Mouse (Mus musculus) hindbrain, embryonic 12.5 days (tissue): Measurements from ENCODE around the gene Adamtsl5. TPM values are rescaled to one million over a fixed set of nuclear protein-coding genes. Genes with fewer than 3 reads are reported as not detected.

ENCODE experiments used
- ATAC-seq: fragments of 200-750 bp; cut with Nextera tagmentation; 2 replicates; pipeline ENCODE4 v1.8.0; 2017; ENCODE audit warnings: moderate TSS enrichment; ENCODE audit not compliant: low FRiP score
- H3K27ac ChIP-seq: fragments of 300-500 bp; sonication (generic); 2 replicates; pipeline ENCODE4 v1.5.1; 2016; ENCODE audit warnings: mild to moderate bottlenecking
- H3K27me3 ChIP-seq: fragments of 300-500 bp; sonication (generic); 2 replicates; pipeline ENCODE4 v1.6.1; 2016; ENCODE audit warnings: mild to moderate bottlenecking
- H3K36me3 ChIP-seq: fragments of 300-500 bp; sonication (generic); 2 replicates; pipeline ENCODE4 v1.6.1; 2016; ENCODE audit warnings: mild to moderate bottlenecking
- H3K4me1 ChIP-seq: fragments of 300-500 bp; sonication (generic); 2 replicates; pipeline ENCODE4 v1.6.1; 2016
- H3K4me2 ChIP-seq: fragments of 300-500 bp; sonication (generic); replicated peaks from 2 replicates; pipeline ENCODE4 v1.6.1; 2016; ENCODE audit warnings: mild to moderate bottlenecking
- H3K4me3 ChIP-seq: fragments of 300-500 bp; sonication (generic); 2 replicates; pipeline ENCODE4 v1.5.1; 2016; ENCODE audit warnings: mild to moderate bottlenecking
- H3K9ac ChIP-seq: fragments of 300-500 bp; sonication (generic); 2 replicates; pipeline ENCODE4 v1.6.1; 2016; ENCODE audit warnings: mild to moderate bottlenecking, moderate library complexity
- H3K9me3 ChIP-seq: fragments of 300-500 bp; sonication (generic); replicated peaks from 2 replicates; pipeline ENCODE4 v1.6.1; 2016; ENCODE audit warnings: mild to moderate bottlenecking
- WGBS: fragments of 180-500 bp; shearing (Covaris S2); methylation state at CpG from one replicate; pipeline ENCODE4 v1.1.7; 2016; 5-methylcytosine and 5-hydroxymethylcytosine counted together
- polyA plus RNA-seq: library from polyadenylated mRNA; unstranded; fragments of >200 nt; fragmentation: Nextera tagmentation; extraction: Ambion mirVana; gene quantifications from 2 replicates; pipeline ENCODE4 v1.2.1, GENCODE M21; 2016

The Adamtsl5 gene
- polyA plus RNA-seq, 1 experiment from 2014 or later = 0.77 TPM

GRCm38 (mm10) chr10:80322811-80323211 is 25.4 kb downstream of the Adamtsl5 start:
- Histone ChIP-seq H3K4me1 (peaks cover 31% of the 10 kb centered on the region), H3K36me3 (peaks cover 10% of the 10 kb centered on the region), H3K27ac (no peak overlapping the region), H3K9ac (peak overlapping the region; percentile 60), H3K4me3 (peak overlapping the region; percentile 40), H3K4me2 (peak overlapping the region; percentile 96), H3K9me3 (no peaks in the 10 kb centered on the region), H3K27me3 (peaks cover 37% of the 10 kb centered on the region)
- ATAC-seq = no peak
- 8% methylated on average over 28 of the region's 28 CpGs for WGBS

- 93% methylated on average over 21 of the region's 21 CpGs for WGBS
- H3K27me3 ChIP-seq = peaks cover 40% of the 10 kb centered on the region
- H3K27ac ChIP-seq = no peak overlapping the region
- no peak overlapping the region; the same call in 1 of the 2 replicates for H3K4me3 ChIP-seq
- H3K9me3 ChIP-seq = no peaks in the 10 kb centered on the region
- H3K4me1 ChIP-seq = peaks cover 35% of the 10 kb centered on the region
- no peak for ATAC-seq
- H3K9ac ChIP-seq = no peak overlapping the region
- peak overlapping the region; percentile 96 for H3K4me2 ChIP-seq
- H3K36me3 ChIP-seq = peaks cover 19% of the 10 kb centered on the region
Observed at GRCm38 (mm10) chr10:80321670-80322581, 26.3 kb downstream of the Adamtsl5 start.

GRCm38 (mm10) chr10:80321014-80321669 is 27.1 kb downstream of the Adamtsl5 start:
- WGBS = 81% methylated on average over 6 of the region's 6 CpGs
- no peak overlapping the region for H3K27ac ChIP-seq
- H3K27me3 ChIP-seq = peaks cover 39% of the 10 kb centered on the region
- H3K4me2 ChIP-seq = peak overlapping the region; percentile 88; the same call in 1 of the 2 replicates
- H3K4me3 ChIP-seq = no peak overlapping the region
- no peaks in the 10 kb centered on the region for H3K9me3 ChIP-seq
- H3K36me3 ChIP-seq = peaks cover 27% of the 10 kb centered on the region
- H3K9ac ChIP-seq = no peak overlapping the region
- peaks cover 41% of the 10 kb centered on the region for H3K4me1 ChIP-seq
- ATAC-seq = no peak

- Histone ChIP-seq H3K4me1 (peaks cover 48% of the 10 kb centered on the region), H3K9me3 (no peaks in the 10 kb centered on the region), H3K9ac (peak within 1 kb of the TSS; percentile 76), H3K4me2 (peak within 1 kb of the TSS; percentile 88), H3K4me3 (peak within 1 kb of the TSS; percentile 81), H3K36me3 (peaks cover 35% of the 10 kb centered on the region), H3K27me3 (peaks cover 44% of the 10 kb centered on the region), H3K27ac (peak within 1 kb of the TSS; percentile 68)
- under 1% methylated on average over 34 of the region's 34 CpGs for WGBS
- ATAC-seq = peak; percentile 65
Observed at GRCm38 (mm10) chr10:80320340-80320760, 27.9 kb downstream of the Adamtsl5 start, which contains the start of gene 2310011J03Rik. TSS of gene 2310011J03Rik (minus strand) at chr10:80320537.

- peaks cover 53% of the 10 kb centered on the region for H3K4me1 ChIP-seq
Observed at GRCm38 (mm10) chr10:80317011-80317410, 31.2 kb downstream of the Adamtsl5 start.

GRCm38 (mm10) chr10:80316359-80316781 is 31.8 kb downstream of the Adamtsl5 start:
- no peak for ATAC-seq
- Histone ChIP-seq H3K4me1 (peaks cover 53% of the 10 kb centered on the region), H3K27ac (no peak overlapping the region), H3K27me3 (peaks cover 57% of the 10 kb centered on the region), H3K9ac (peak overlapping the region; percentile 1; the same call in 1 of the 2 replicates), H3K9me3 (no peaks in the 10 kb centered on the region), H3K4me3 (no peak overlapping the region), H3K4me2 (no peak overlapping the region), H3K36me3 (peaks cover 74% of the 10 kb centered on the region)
- WGBS = 36% methylated on average over 11 of the region's 11 CpGs

More at GRCm38 (mm10) chr10:80317011-80317410, 31.2 kb downstream of the Adamtsl5 start:
- H3K27ac ChIP-seq = no peak overlapping the region
- 61% methylated on average over 10 of the region's 10 CpGs for WGBS
- H3K9me3 ChIP-seq = no peaks in the 10 kb centered on the region
- peaks cover 54% of the 10 kb centered on the region for H3K27me3 ChIP-seq
- no peak overlapping the region for H3K4me2 ChIP-seq
- H3K4me3 ChIP-seq = no peak overlapping the region
- peaks cover 68% of the 10 kb centered on the region for H3K36me3 ChIP-seq
- H3K9ac ChIP-seq = no peak overlapping the region
- ATAC-seq = no peak

GRCm38 (mm10) chr10:80315315-80315714 is 32.9 kb downstream of the Adamtsl5 start:
- Histone ChIP-seq H3K36me3 (peaks cover 85% of the 10 kb centered on the region), H3K9ac (0 out of 2 replicates have a peak overlapping the region, but pooled peaks have one; percentile 32), H3K27ac (no peak overlapping the region), H3K27me3 (peaks cover 63% of the 10 kb centered on the region), H3K4me2 (no peak overlapping the region), H3K4me3 (no peak overlapping the region), H3K9me3 (no peaks in the 10 kb centered on the region), H3K4me1 (peaks cover 51% of the 10 kb centered on the region)
- 54% methylated on average over 27 of the region's 27 CpGs for WGBS
- no peak for ATAC-seq

GRCm38 (mm10) chr10:80314494-80315001 is 33.7 kb downstream of the Adamtsl5 start:
- H3K9ac ChIP-seq = 0 out of 2 replicates have a peak overlapping the region, but pooled peaks have one; percentile 32
- peaks cover 46% of the 10 kb centered on the region for H3K4me1 ChIP-seq
- H3K4me3 ChIP-seq = no peak overlapping the region
- peaks cover 90% of the 10 kb centered on the region for H3K36me3 ChIP-seq
- peaks cover 63% of the 10 kb centered on the region for H3K27me3 ChIP-seq
- H3K9me3 ChIP-seq = no peaks in the 10 kb centered on the region
- no peak overlapping the region for H3K4me2 ChIP-seq
- WGBS = 53% methylated on average over 16 of the region's 16 CpGs
- no peak overlapping the region for H3K27ac ChIP-seq
- no peak for ATAC-seq

GRCm38 (mm10) chr10:80313627-80314201 is 34.5 kb downstream of the Adamtsl5 start:
- Histone ChIP-seq H3K4me2 (no peak overlapping the region), H3K4me1 (peaks cover 37% of the 10 kb centered on the region), H3K27me3 (peaks cover 63% of the 10 kb centered on the region), H3K27ac (no peak overlapping the region), H3K9ac (no peak overlapping the region), H3K9me3 (no peaks in the 10 kb centered on the region), H3K4me3 (no peak overlapping the region), H3K36me3 (peaks cover 98% of the 10 kb centered on the region)
- ATAC-seq = no peak
- WGBS = 59% methylated on average over 20 of the region's 20 CpGs

- H3K4me2 ChIP-seq = no peak overlapping the region
- no peak for ATAC-seq
- peaks cover 37% of the 10 kb centered on the region for H3K4me1 ChIP-seq
- H3K36me3 ChIP-seq = peaks cover 98% of the 10 kb centered on the region
- no peaks in the 10 kb centered on the region for H3K9me3 ChIP-seq
- WGBS = 65% methylated on average over 54 of the region's 54 CpGs
- H3K27ac ChIP-seq = no peak overlapping the region
- 0 out of 2 replicates have a peak overlapping the region, but pooled peaks have one; percentile 6 for H3K4me3 ChIP-seq
- peaks cover 63% of the 10 kb centered on the region for H3K27me3 ChIP-seq
- no peak overlapping the region for H3K9ac ChIP-seq
Observed at GRCm38 (mm10) chr10:80312586-80313504, 35.4 kb downstream of the Adamtsl5 start.

- no peak overlapping the region for H3K9ac ChIP-seq
- H3K27me3 ChIP-seq = peaks cover 53% of the 10 kb centered on the region
- peaks cover 29% of the 10 kb centered on the region for H3K4me1 ChIP-seq
- no peak overlapping the region for H3K4me3 ChIP-seq
- no peak overlapping the region for H3K27ac ChIP-seq
- 88% methylated on average over 16 of the region's 16 CpGs for WGBS
- H3K9me3 ChIP-seq = no peaks in the 10 kb centered on the region
- peaks cover 98% of the 10 kb centered on the region for H3K36me3 ChIP-seq
- no peak overlapping the region for H3K4me2 ChIP-seq
- no peak for ATAC-seq
Observed at GRCm38 (mm10) chr10:80311560-80311959, 36.7 kb downstream of the Adamtsl5 start.
